Mouse (Mus musculus): ENCODE results near the gene Slc41a3. TPM values are rescaled to one million over a fixed set of nuclear protein-coding genes. Genes with fewer than 3 reads are reported as not detected.
A peak's percentile ranks its signal among the peaks of the same experiment; 100 is the strongest.

Slc41a3 gene
- polyA plus RNA-seq, 1 experiment from 2014 or later = 5.2 TPM

DNA sequence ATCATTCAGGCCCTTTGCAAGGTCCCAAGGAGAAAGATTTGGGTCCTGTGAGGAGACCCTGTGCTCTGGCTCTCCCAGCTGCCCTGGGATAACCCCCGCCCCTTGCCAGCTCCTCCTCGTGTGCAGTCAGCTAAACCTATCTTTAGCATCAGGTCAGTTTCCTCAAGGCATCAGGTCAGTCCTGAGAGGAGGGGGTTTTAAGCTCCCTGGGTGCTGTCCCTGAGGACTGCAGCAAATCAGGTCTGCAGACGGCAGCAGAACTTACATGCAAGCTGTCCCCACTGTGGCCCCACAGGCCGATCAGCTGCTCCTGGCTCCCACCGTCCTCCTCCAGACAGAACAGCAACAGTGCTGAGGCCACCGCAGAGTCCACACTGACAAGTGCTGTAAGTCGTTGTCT lies 2.8 kb upstream of the Slc41a3 start:
- peaks cover 4% of the 10 kb centered on the region; the same call in 1 of the 2 replicates for H3K27me3 ChIP-seq
- no peaks in the 10 kb centered on the region for H3K9me3 ChIP-seq
- no peak overlapping the region for H3K4me3 ChIP-seq
- no peak overlapping the region for H3K27ac ChIP-seq
- WGBS = 48% methylated on average over 7 of the region's 7 CpGs
- peaks cover 11% of the 10 kb centered on the region for H3K4me1 ChIP-seq
- H3K9ac ChIP-seq = no peak overlapping the region
- no peaks in the 10 kb centered on the region for H3K36me3 ChIP-seq
- no peak for ATAC-seq (ENCODE audit: borderline replicate concordance, extremely low read depth, low FRiP score, low TSS enrichment)
- H3K4me2 ChIP-seq = no peak overlapping the region

GRCm38 (mm10) chr6:90602304-90602703 lies 2.2 kb upstream of the Slc41a3 start:
- Histone ChIP-seq H3K9me3 (no peaks in the 10 kb centered on the region), H3K36me3 (no peaks in the 10 kb centered on the region), H3K9ac (no peak overlapping the region), H3K4me3 (no peak overlapping the region), H3K27me3 (peaks cover 4% of the 10 kb centered on the region; the same call in 1 of the 2 replicates), H3K4me2 (no peak overlapping the region), H3K27ac (no peak overlapping the region), H3K4me1 (peaks cover 13% of the 10 kb centered on the region)
- no peak for ATAC-seq (ENCODE audit: borderline replicate concordance, extremely low read depth, low FRiP score, low TSS enrichment)
- WGBS = 86% methylated on average over 3 of the region's 3 CpGs

- H3K9me3 ChIP-seq = no peaks in the 10 kb centered on the region
- no peak overlapping the region for H3K27ac ChIP-seq
- H3K4me1 ChIP-seq = peaks cover 13% of the 10 kb centered on the region
- ATAC-seq (ENCODE audit: borderline replicate concordance, extremely low read depth, low FRiP score, low TSS enrichment) = no peak
- H3K9ac ChIP-seq = no peak overlapping the region
- no peak overlapping the region for H3K4me3 ChIP-seq
- no peaks in the 10 kb centered on the region for H3K36me3 ChIP-seq
- no peak overlapping the region for H3K4me2 ChIP-seq
- WGBS = 61% methylated on average over 7 of the region's 7 CpGs
- H3K27me3 ChIP-seq = peaks cover 4% of the 10 kb centered on the region; the same call in 1 of the 2 replicates
These were observed 1.4 kb upstream of the Slc41a3 start for GRCm38 (mm10) chr6:90603126-90603525.

DNA sequence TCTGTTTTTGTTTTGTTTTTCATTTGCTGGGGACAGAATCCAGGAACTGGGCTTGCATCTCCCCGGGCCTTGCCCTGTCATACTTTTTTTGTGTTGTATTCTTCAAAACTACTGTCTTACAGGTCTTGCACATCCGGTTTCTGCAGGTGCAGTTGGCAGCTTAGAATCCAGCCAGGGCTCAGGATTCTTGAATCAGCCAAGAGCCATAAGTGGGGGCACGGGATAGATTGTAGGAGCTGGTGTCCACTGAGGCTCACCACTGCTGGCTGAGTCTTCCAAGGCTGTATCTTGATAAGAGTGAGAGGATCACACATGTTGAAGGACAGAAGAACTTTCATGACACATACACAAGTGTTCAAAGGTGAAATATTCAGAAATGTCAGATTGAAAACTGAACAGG lies 395 bp upstream of the Slc41a3 start:
- ATAC-seq (ENCODE audit: borderline replicate concordance, extremely low read depth, low FRiP score, low TSS enrichment) = peak; percentile 4; the same call in 1 of the 2 replicates
- peak overlapping the region; percentile 93 for H3K4me2 ChIP-seq
- no peak overlapping the region for H3K27ac ChIP-seq
- no peak overlapping the region for H3K9ac ChIP-seq
- peak overlapping the region; percentile 62 for H3K4me3 ChIP-seq
- H3K27me3 ChIP-seq = peaks cover 4% of the 10 kb centered on the region; the same call in 1 of the 2 replicates
- H3K9me3 ChIP-seq = no peaks in the 10 kb centered on the region
- H3K36me3 ChIP-seq = no peaks in the 10 kb centered on the region
- peaks cover 13% of the 10 kb centered on the region for H3K4me1 ChIP-seq
- 55% methylated on average over 3 of the region's 3 CpGs for WGBS

- WGBS = 11% methylated on average over 5 of the region's 5 CpGs
- peaks cover 13% of the 10 kb centered on the region for H3K4me1 ChIP-seq
These were observed 757 bp downstream of the Slc41a3 start for GRCm38 (mm10) chr6:90605298-90605665.

GRCm38 (mm10) chr6:90606538-90606937 lies 2.0 kb downstream of the Slc41a3 start:
- peaks cover 13% of the 10 kb centered on the region for H3K4me1 ChIP-seq
- H3K27me3 ChIP-seq = peaks cover 4% of the 10 kb centered on the region; the same call in 1 of the 2 replicates
- 26% methylated on average over 7 of the region's 7 CpGs for WGBS
- no peaks in the 10 kb centered on the region for H3K9me3 ChIP-seq
- ATAC-seq (ENCODE audit: borderline replicate concordance, extremely low read depth, low FRiP score, low TSS enrichment) = no peak
- H3K27ac ChIP-seq = no peak overlapping the region
- no peaks in the 10 kb centered on the region for H3K36me3 ChIP-seq
- no peak overlapping the region; the same call in 1 of the 2 replicates for H3K4me2 ChIP-seq
- no peak overlapping the region; the same call in 1 of the 2 replicates for H3K9ac ChIP-seq
- H3K4me3 ChIP-seq = no peak overlapping the region

More at GRCm38 (mm10) chr6:90605298-90605665, 757 bp downstream of the Slc41a3 start:
- Histone ChIP-seq H3K4me3 (peak overlapping the region; percentile 62), H3K9ac (peak overlapping the region; percentile 64), H3K27ac (no peak overlapping the region), H3K9me3 (no peaks in the 10 kb centered on the region), H3K4me2 (peak overlapping the region; percentile 93), H3K27me3 (peaks cover 4% of the 10 kb centered on the region; the same call in 1 of the 2 replicates), H3K36me3 (no peaks in the 10 kb centered on the region)
- ATAC-seq (ENCODE audit: borderline replicate concordance, extremely low read depth, low FRiP score, low TSS enrichment) = no peak

DNA sequence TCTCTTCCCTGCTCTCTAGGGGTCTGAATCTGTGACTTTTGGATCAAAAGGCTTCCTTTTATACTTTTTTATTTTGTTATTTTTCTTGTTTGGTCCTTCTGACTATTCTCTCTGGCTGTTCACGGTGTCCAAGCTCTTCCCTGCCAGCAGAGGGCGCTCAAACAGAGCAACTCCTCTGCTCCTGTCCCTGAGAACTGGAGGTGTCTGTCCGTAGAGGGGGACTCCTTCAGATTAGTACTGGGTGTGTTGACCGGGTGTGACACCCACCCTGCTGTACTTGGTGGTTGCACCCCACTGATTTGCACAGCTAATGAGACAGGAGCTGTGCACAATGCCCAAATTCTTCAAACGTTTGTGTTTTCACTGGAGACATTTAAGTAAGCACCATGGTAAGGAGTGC lies 2.7 kb downstream of the Slc41a3 start:
- H3K9me3 ChIP-seq = no peaks in the 10 kb centered on the region
- H3K27me3 ChIP-seq = peaks cover 4% of the 10 kb centered on the region; the same call in 1 of the 2 replicates
- 13% methylated on average over 5 of the region's 5 CpGs for WGBS
- H3K27ac ChIP-seq = no peak overlapping the region
- peaks cover 13% of the 10 kb centered on the region for H3K4me1 ChIP-seq
- H3K9ac ChIP-seq = no peak overlapping the region
- no peaks in the 10 kb centered on the region for H3K36me3 ChIP-seq
- H3K4me2 ChIP-seq = no peak overlapping the region
- ATAC-seq (ENCODE audit: borderline replicate concordance, extremely low read depth, low FRiP score, low TSS enrichment) = no peak
- H3K4me3 ChIP-seq = no peak overlapping the region

- peaks cover 4% of the 10 kb centered on the region; the same call in 1 of the 2 replicates for H3K27me3 ChIP-seq
- ATAC-seq (ENCODE audit: borderline replicate concordance, extremely low read depth, low FRiP score, low TSS enrichment) = no peak
- 53% methylated on average over 6 of the region's 6 CpGs for WGBS
These were observed 3.7 kb downstream of the Slc41a3 start for GRCm38 (mm10) chr6:90608186-90608585.

GRCm38 (mm10) chr6:90610248-90610647 lies 5.7 kb downstream of the Slc41a3 start:
- Histone ChIP-seq H3K9me3 (no peaks in the 10 kb centered on the region), H3K4me3 (no peak overlapping the region), H3K9ac (no peak overlapping the region), H3K4me2 (no peak overlapping the region), H3K27ac (no peak overlapping the region), H3K36me3 (no peaks in the 10 kb centered on the region), H3K27me3 (peaks cover 4% of the 10 kb centered on the region; the same call in 1 of the 2 replicates), H3K4me1 (peaks cover 9% of the 10 kb centered on the region)
- ATAC-seq (ENCODE audit: borderline replicate concordance, extremely low read depth, low FRiP score, low TSS enrichment) = no peak
- 83% methylated on average over 5 of the region's 5 CpGs for WGBS

More at GRCm38 (mm10) chr6:90608186-90608585, 3.7 kb downstream of the Slc41a3 start:
- H3K4me2 ChIP-seq = no peak overlapping the region
- H3K9me3 ChIP-seq = no peaks in the 10 kb centered on the region
- no peaks in the 10 kb centered on the region for H3K36me3 ChIP-seq
- H3K4me3 ChIP-seq = no peak overlapping the region
- H3K27ac ChIP-seq = no peak overlapping the region
- H3K4me1 ChIP-seq = peaks cover 13% of the 10 kb centered on the region
- no peak overlapping the region for H3K9ac ChIP-seq

GRCm38 (mm10) chr6:90613277-90613676 lies 8.8 kb downstream of the Slc41a3 start:
- H3K9ac ChIP-seq = no peak overlapping the region
- no peaks in the 10 kb centered on the region for H3K36me3 ChIP-seq
- peaks cover 1% of the 10 kb centered on the region; the same call in 1 of the 2 replicates for H3K4me1 ChIP-seq
- no peaks in the 10 kb centered on the region for H3K27me3 ChIP-seq
- ATAC-seq (ENCODE audit: borderline replicate concordance, extremely low read depth, low FRiP score, low TSS enrichment) = no peak
- no peak overlapping the region for H3K4me3 ChIP-seq
- H3K27ac ChIP-seq = no peak overlapping the region
- H3K4me2 ChIP-seq = no peak overlapping the region
- no peaks in the 10 kb centered on the region for H3K9me3 ChIP-seq
- WGBS = 77% methylated on average over 8 of the region's 8 CpGs

DNA sequence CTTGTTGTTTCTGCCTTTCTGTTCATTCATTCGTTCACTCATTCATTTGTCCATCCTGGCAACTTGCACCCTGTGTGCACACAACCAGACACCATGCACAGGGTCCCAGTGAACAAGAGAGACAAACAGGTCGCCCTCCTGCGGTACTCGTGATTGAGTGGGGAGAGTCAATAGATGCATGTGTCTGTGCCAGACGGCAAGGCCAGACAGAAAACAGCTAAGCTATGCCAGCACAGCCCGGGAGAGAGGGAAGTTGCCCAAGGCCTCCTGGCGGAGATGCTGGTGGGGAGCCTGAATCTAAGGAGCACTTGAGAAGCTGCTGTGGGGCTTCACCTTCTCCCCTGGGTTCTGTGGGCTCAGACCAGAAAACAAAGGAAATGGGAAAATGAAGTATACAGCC lies 10.8 kb downstream of the Slc41a3 start:
- 63% methylated on average over 7 of the region's 7 CpGs for WGBS
- H3K9ac ChIP-seq = no peak overlapping the region
- H3K4me2 ChIP-seq = no peak overlapping the region
- H3K4me1 ChIP-seq = peaks cover 19% of the 10 kb centered on the region
- no peaks in the 10 kb centered on the region for H3K27me3 ChIP-seq
- no peak for ATAC-seq (ENCODE audit: borderline replicate concordance, extremely low read depth, low FRiP score, low TSS enrichment)
- H3K27ac ChIP-seq = no peak overlapping the region
- no peaks in the 10 kb centered on the region for H3K36me3 ChIP-seq
- H3K4me3 ChIP-seq = no peak overlapping the region
- no peaks in the 10 kb centered on the region for H3K9me3 ChIP-seq

- Histone ChIP-seq H3K9me3 (no peaks in the 10 kb centered on the region), H3K27me3 (no peaks in the 10 kb centered on the region), H3K4me2 (no peak overlapping the region), H3K27ac (no peak overlapping the region), H3K4me3 (no peak overlapping the region), H3K36me3 (no peaks in the 10 kb centered on the region), H3K9ac (no peak overlapping the region), H3K4me1 (peaks cover 21% of the 10 kb centered on the region)
- WGBS = 75% methylated on average over 6 of the region's 6 CpGs
- ATAC-seq (ENCODE audit: borderline replicate concordance, extremely low read depth, low FRiP score, low TSS enrichment) = no peak
These were observed 11.5 kb downstream of the Slc41a3 start for GRCm38 (mm10) chr6:90615991-90616390.

DNA sequence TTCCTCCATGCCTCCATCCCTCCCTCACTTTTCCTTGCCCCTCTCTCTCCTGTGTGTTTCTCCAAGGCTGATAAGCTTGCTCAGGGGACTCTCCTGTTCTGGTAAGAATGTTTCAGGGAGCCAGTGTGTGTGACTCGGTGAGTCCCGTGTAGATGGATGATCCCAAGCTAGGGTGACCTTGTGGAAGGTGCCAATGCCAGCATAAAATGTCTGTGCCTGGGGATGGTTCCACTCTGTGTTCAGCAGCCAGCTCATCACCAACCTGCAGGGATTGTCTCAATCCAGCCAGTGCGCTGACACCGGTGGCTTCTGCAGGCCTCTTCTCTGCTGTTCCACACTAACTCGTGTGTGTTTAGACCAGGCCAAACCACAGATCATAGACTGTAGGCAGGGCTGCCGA lies 12.0 kb downstream of the Slc41a3 start:
- Histone ChIP-seq H3K9me3 (no peaks in the 10 kb centered on the region), H3K4me3 (no peak overlapping the region), H3K9ac (no peak overlapping the region), H3K4me2 (no peak overlapping the region), H3K27me3 (no peaks in the 10 kb centered on the region), H3K36me3 (no peaks in the 10 kb centered on the region), H3K27ac (no peak overlapping the region), H3K4me1 (peaks cover 26% of the 10 kb centered on the region)
- no peak for ATAC-seq (ENCODE audit: borderline replicate concordance, extremely low read depth, low FRiP score, low TSS enrichment)
- 83% methylated on average over 6 of the region's 6 CpGs for WGBS
